Mouse (Mus musculus) C2C12 (cell line): ENCODE results near the gene Grm8. TPM values are rescaled to one million over a fixed set of nuclear protein-coding genes. Genes with fewer than 3 reads are reported as not detected.

Experiments used
- H3K27me3 ChIP-seq: one replicate; pipeline ENCODE4 v1.6.1; 2011; ENCODE audit not compliant: control insufficient read depth, insufficient read depth, insufficient read length
- H3K36me3 ChIP-seq: one replicate; pipeline ENCODE4 v1.6.1; 2011; ENCODE audit not compliant: control insufficient read depth, insufficient read depth
- H3K4me3 ChIP-seq: one replicate; pipeline ENCODE4 v1.5.1; 2011; ENCODE audit warnings: mild to moderate bottlenecking, control low read depth; ENCODE audit not compliant: poor library complexity, insufficient read depth, severe bottlenecking
- H3K79me2 ChIP-seq: one replicate; pipeline ENCODE4 v1.6.1; 2011; ENCODE audit not compliant: control insufficient read depth, insufficient read depth
- H3K79me3 ChIP-seq: one replicate; pipeline ENCODE4 v1.6.1; 2011; ENCODE audit warnings: low read depth, control low read depth
- H3ac ChIP-seq: one replicate; pipeline ENCODE3; 2011; ENCODE audit warnings: low read depth; ENCODE audit not compliant: control insufficient read depth, insufficient read length
- CEBPB ChIP-seq: IDR thresholded peaks from one replicate; pipeline ENCODE4 v1.6.1; 2011; ENCODE audit warnings: low read depth, mild to moderate bottlenecking, control low read depth, moderate library complexity
- CTCF ChIP-seq: IDR thresholded peaks from one replicate; pipeline ENCODE4 v1.5.1; 2011; ENCODE audit not compliant: control insufficient read depth, insufficient read depth, insufficient read length
- FOSL1 ChIP-seq: IDR thresholded peaks from one replicate; pipeline ENCODE4 v1.8.0; 2011; ENCODE audit warnings: mild to moderate bottlenecking, low read length; ENCODE audit not compliant: poor library complexity, insufficient read depth, severe bottlenecking
- MAX ChIP-seq: IDR thresholded peaks from one replicate; pipeline ENCODE4 v1.6.1; 2011; ENCODE audit warnings: mild to moderate bottlenecking, control low read depth
- MYOD1 ChIP-seq: IDR thresholded peaks from one replicate; pipeline ENCODE4 v1.6.1; 2011; ENCODE audit warnings: low read depth; ENCODE audit not compliant: control insufficient read depth, insufficient read length
- MYOG ChIP-seq: IDR thresholded peaks from one replicate; pipeline ENCODE4 v1.6.1; 2011; ENCODE audit not compliant: control insufficient read depth, insufficient read length; ENCODE audit errors: extremely low read depth
- USF1 ChIP-seq: IDR thresholded peaks from one replicate; pipeline ENCODE4 v1.6.1; 2011; ENCODE audit warnings: low read depth, mild to moderate bottlenecking, control low read depth, moderate library complexity
- polyA plus RNA-seq: library from polyadenylated mRNA; unstranded; fragments of >200 nt; fragmentation: generic; extraction: Trizol; gene quantifications from one replicate; pipeline ENCODE4 v1.2.1, GENCODE M21; 2012; ENCODE audit warnings: missing spikeins

Grm8 gene
- polyA plus RNA-seq, 1 experiment, result not detected

DNA sequence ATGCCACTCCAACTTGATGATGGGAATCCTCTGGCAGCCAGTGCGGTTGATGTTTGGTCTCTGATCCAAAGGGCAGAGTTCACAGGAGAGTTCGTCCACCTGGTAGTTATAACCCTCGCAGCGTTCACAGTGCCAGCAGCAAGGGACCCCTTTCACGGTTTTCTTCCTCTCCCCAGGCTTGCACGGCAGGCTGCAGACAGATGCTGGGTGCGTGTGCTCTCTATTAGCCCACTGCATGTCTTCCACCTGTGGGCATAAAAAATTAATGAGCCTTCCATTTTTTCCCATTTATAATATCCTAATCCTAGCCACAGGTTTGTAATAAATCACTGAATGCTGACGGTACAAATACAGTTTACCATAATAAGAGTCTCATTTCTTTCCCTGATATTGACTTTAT lies 771.2 kb downstream of the Grm8 start:
- Histone ChIP-seq H3K4me3 (no peak overlapping the region), H3K79me3 (no peaks in the 10 kb centered on the region)
- TF ChIP-seq MYOD1 (no peak), CTCF (no peak), FOSL1 (no peak), MYOG (no peak), CEBPB (no peak), USF1 (no peak)

GRCm38 (mm10) chr6:27360440-27360839 lies 774.5 kb downstream of the Grm8 start:
- Histone ChIP-seq H3K4me3 (no peak overlapping the region), H3ac (no peak overlapping the region), H3K27me3 (no peaks in the 10 kb centered on the region), H3K79me3 (no peaks in the 10 kb centered on the region), H3K36me3 (no peaks in the 10 kb centered on the region), H3K79me2 (no peaks in the 10 kb centered on the region)
- no peak for TF ChIP-seq MYOD1
- TF ChIP-seq CEBPB, result no peak
- TF ChIP-seq MAX, result no peak
- TF ChIP-seq CTCF, result no peak

More for the DNA sequence above, 771.2 kb downstream of the Grm8 start:
- no peaks in the 10 kb centered on the region for H3K79me2 ChIP-seq
- H3K27me3 ChIP-seq, result no peaks in the 10 kb centered on the region
- H3ac ChIP-seq, result no peak overlapping the region
- no peaks in the 10 kb centered on the region for H3K36me3 ChIP-seq

- no peaks in the 10 kb centered on the region for H3K27me3 ChIP-seq
- H3K36me3 ChIP-seq, result no peaks in the 10 kb centered on the region
- H3ac ChIP-seq, result no peak overlapping the region
- H3K4me3 ChIP-seq, result no peak overlapping the region
- H3K79me2 ChIP-seq, result no peaks in the 10 kb centered on the region
- no peaks in the 10 kb centered on the region for H3K79me3 ChIP-seq
- TF ChIP-seq MYOD1 (no peak), CEBPB (no peak)
Observed at GRCm38 (mm10) chr6:27351147-27351546, 783.8 kb downstream of the Grm8 start.

- Histone ChIP-seq H3K27me3 (no peaks in the 10 kb centered on the region), H3ac (no peak overlapping the region), H3K36me3 (no peaks in the 10 kb centered on the region), H3K4me3 (no peak overlapping the region), H3K79me3 (no peaks in the 10 kb centered on the region), H3K79me2 (no peaks in the 10 kb centered on the region)
- TF ChIP-seq FOSL1, result no peak
- no peak for TF ChIP-seq CEBPB
- no peak for TF ChIP-seq MYOG
- no peak for TF ChIP-seq CTCF
Observed at GRCm38 (mm10) chr6:27348272-27348671, 786.7 kb downstream of the Grm8 start.

GRCm38 (mm10) chr6:27346311-27346710 lies 788.7 kb downstream of the Grm8 start:
- H3ac ChIP-seq, result no peak overlapping the region

GRCm38 (mm10) chr6:27340131-27340530 lies 794.8 kb downstream of the Grm8 start:
- no peak overlapping the region for H3ac ChIP-seq

More at GRCm38 (mm10) chr6:27346311-27346710, 788.7 kb downstream of the Grm8 start:
- Histone ChIP-seq H3K36me3 (no peaks in the 10 kb centered on the region), H3K27me3 (no peaks in the 10 kb centered on the region), H3K79me2 (no peaks in the 10 kb centered on the region), H3K79me3 (no peaks in the 10 kb centered on the region), H3K4me3 (no peak overlapping the region)
- no peak for TF ChIP-seq MYOG
- no peak for TF ChIP-seq CTCF
- TF ChIP-seq MAX, result no peak

More at GRCm38 (mm10) chr6:27340131-27340530, 794.8 kb downstream of the Grm8 start:
- Histone ChIP-seq H3K27me3 (no peaks in the 10 kb centered on the region), H3K79me2 (no peaks in the 10 kb centered on the region), H3K4me3 (no peak overlapping the region), H3K79me3 (no peaks in the 10 kb centered on the region), H3K36me3 (no peaks in the 10 kb centered on the region)
- TF ChIP-seq CTCF (no peak), MYOD1 (no peak), MAX (no peak), USF1 (no peak), FOSL1 (no peak), MYOG (no peak), CEBPB (no peak)
